Mouse (Mus musculus): ENCODE data around the gene Gm10024.

- TF ChIP-seq CTCF (IDR thresholded peaks at IDR 0.05; ENCODE audit: low read depth) (peak; percentile 37), EP300 (optimal IDR thresholded peaks at IDR 0.05) (no peak)
These were observed 1.4 kb upstream of the Gm10024 start for GRCm38 (mm10) chr10:77709831-77710230.

Measured in stomach, postnatal 0 days (tissue).